Mouse (Mus musculus) CH12.LX (cell line): ENCODE data around the gene Gas2l1.

Experiments used
- CTCF ChIP-seq, 2 experiments: IDR thresholded peaks in 1 of 2; conservative IDR thresholded peaks in 1 of 2; 2 replicates each; pipeline ENCODE4 v1.5.1; 2011 to 2012; ENCODE audit warnings: low read depth in 2 of 2, low read length in 2 of 2, improper control_type of control experiment in 1 of 2, inconsistent platforms in 1 of 2, mild to moderate bottlenecking in 1 of 2, moderate library complexity in 1 of 2
- EP300 ChIP-seq: IDR thresholded peaks from 2 replicates; pipeline ENCODE4 v1.6.1; 2011; ENCODE audit warnings: low read length, improper control_type of control experiment
- HCFC1 ChIP-seq: IDR thresholded peaks from 2 replicates; pipeline ENCODE4 v1.6.1; 2012; ENCODE audit warnings: low read depth, mild to moderate bottlenecking, inconsistent platforms, low read length, improper control_type of control experiment
- MAZ ChIP-seq: IDR thresholded peaks from 2 replicates; pipeline ENCODE4 v1.6.1; 2012; ENCODE audit warnings: low read depth, mild to moderate bottlenecking, inconsistent platforms, low read length, improper control_type of control experiment, moderate library complexity
- POLR2A ChIP-seq: IDR thresholded peaks from 2 replicates; pipeline ENCODE4 v1.6.1; 2011; ENCODE audit warnings: low read depth, mild to moderate bottlenecking, improper control_type of control experiment, low read length
- SIN3A ChIP-seq: IDR thresholded peaks from 2 replicates; pipeline ENCODE4 v1.6.1; 2012; ENCODE audit warnings: low read length, improper control_type of control experiment, inconsistent platforms

- TF ChIP-seq POLR2A = peak; percentile 41; the same call in 1 of the 2 replicates
- peak; percentile 29 to 93; a peak in 3 of 4 replicates for TF ChIP-seq CTCF (conservative IDR thresholded peaks at IDR 0.05 in 1 of 2, IDR thresholded peaks at IDR 0.05 in 1 of 2; ENCODE audit: low read depth in 2 of 2, low read length in 2 of 2)
- peak; percentile 79 for TF ChIP-seq SIN3A
- no peak for TF ChIP-seq EP300
- peak; percentile 36; the same call in 1 of the 2 replicates for TF ChIP-seq MAZ
- no peak; the same call in 1 of the 2 replicates for TF ChIP-seq HCFC1
Observed at GRCm38 (mm10) chr11:5065056-5065821, at the start of gene Gas2l1.
